Mouse (Mus musculus): ENCODE results near the gene Ttc8.

Ttc8 gene

GRCm38 (mm10) chr12:98973461-98973860 is 53.1 kb downstream of the Ttc8 start:
- no peak for DNase-seq (ENCODE audit: low spot score in 2 of 2)

- no peak for DNase-seq (ENCODE audit: low spot score in 2 of 2)
These were observed 53.9 kb downstream of the Ttc8 start for GRCm38 (mm10) chr12:98974157-98974804.

- DNase-seq (ENCODE audit: low spot score in 2 of 2), result no peak
These were observed 60.7 kb downstream of the Ttc8 start for GRCm38 (mm10) chr12:98981081-98981480.

GRCm38 (mm10) chr12:98984785-98985184 is 64.4 kb downstream of the Ttc8 start:
- no peak for DNase-seq (ENCODE audit: low spot score in 2 of 2)

GRCm38 (mm10) chr12:98991076-98991829 is 70.9 kb downstream of the Ttc8 start:
- no peak for DNase-seq (ENCODE audit: low spot score in 2 of 2)

GRCm38 (mm10) chr12:98991830-98992216 is 71.4 kb downstream of the Ttc8 start:
- no peak for DNase-seq (ENCODE audit: low spot score in 2 of 2)

- DNase-seq (ENCODE audit: low spot score in 2 of 2), result no peak
These were observed 73.4 kb downstream of the Ttc8 start for GRCm38 (mm10) chr12:98993736-98994135.

GRCm38 (mm10) chr12:98994366-98994765 is 74.0 kb downstream of the Ttc8 start:
- no peak for DNase-seq (ENCODE audit: low spot score in 2 of 2)

- no peak for DNase-seq (ENCODE audit: low spot score in 2 of 2)
These were observed 75.5 kb downstream of the Ttc8 start for GRCm38 (mm10) chr12:98995881-98996280.

GRCm38 (mm10) chr12:98996581-98996988 is 76.2 kb downstream of the Ttc8 start:
- no peak for DNase-seq (ENCODE audit: low spot score in 2 of 2)

GRCm38 (mm10) chr12:98997046-98997445 is 76.7 kb downstream of the Ttc8 start:
- DNase-seq (ENCODE audit: low spot score in 2 of 2), result no peak

GRCm38 (mm10) chr12:98998662-98999428 is 78.5 kb downstream of the Ttc8 start:
- no peak for DNase-seq (ENCODE audit: low spot score in 2 of 2)

- no peak for DNase-seq (ENCODE audit: low spot score in 2 of 2)
These were observed 79.9 kb downstream of the Ttc8 start for GRCm38 (mm10) chr12:99000310-99000709.

- DNase-seq (ENCODE audit: low spot score in 2 of 2), result no peak
These were observed 82.7 kb downstream of the Ttc8 start for GRCm38 (mm10) chr12:99003046-99003445.

- DNase-seq (ENCODE audit: low spot score in 2 of 2), result no peak
These were observed 84.4 kb downstream of the Ttc8 start for GRCm38 (mm10) chr12:99004752-99005151.

GRCm38 (mm10) chr12:99008786-99009185 is 88.4 kb downstream of the Ttc8 start:
- no peak for DNase-seq (ENCODE audit: low spot score in 2 of 2)

GRCm38 (mm10) chr12:99009430-99009829 is 89.1 kb downstream of the Ttc8 start:
- DNase-seq (ENCODE audit: low spot score in 2 of 2), result no peak

GRCm38 (mm10) chr12:99010044-99010443 is 89.7 kb downstream of the Ttc8 start:
- DNase-seq (ENCODE audit: low spot score in 2 of 2), result no peak

GRCm38 (mm10) chr12:99011161-99011861 is 90.9 kb downstream of the Ttc8 start:
- DNase-seq (ENCODE audit: low spot score in 2 of 2), result no peak

GRCm38 (mm10) chr12:99015870-99016269 is 95.5 kb downstream of the Ttc8 start:
- DNase-seq (ENCODE audit: low spot score in 2 of 2), result no peak

- DNase-seq (ENCODE audit: low spot score in 2 of 2), result no peak
These were observed 104.1 kb downstream of the Ttc8 start for GRCm38 (mm10) chr12:99024430-99024960.

- no peak for DNase-seq (ENCODE audit: low spot score in 2 of 2)
These were observed 105.9 kb downstream of the Ttc8 start for GRCm38 (mm10) chr12:99026291-99026690.

Measured in heart, adult 9 months (tissue).